Mouse (Mus musculus): ENCODE data around the gene Gm8994. TPM values are rescaled to one million over a fixed set of nuclear protein-coding genes. Genes with fewer than 3 reads are reported as not detected.
"Not testable (repeated sequence)": the region's sequence is repeated elsewhere in the genome, so short reads cannot be mapped to it uniquely, and the experiment has no call there.

Gm8994 gene
- total RNA-seq (2021): not detected
- long read RNA-seq, experiment 1: 0 reads
- long read RNA-seq, experiment 2: 0 reads

- not testable (repeated sequence) for DNase-seq (ENCODE audit: low spot score in 2 of 2)
These were observed at the start of gene Gm8994 for GRCm38 (mm10) chr6:136327239-136327638. TSS of gene Gm8994 (plus strand) at chr6:136327539.

GRCm38 (mm10) chr6:136277685-136278084 lies 49.7 kb upstream of the Gm8994 start:
- DNase-seq (ENCODE audit: low spot score in 2 of 2): no peak

GRCm38 (mm10) chr6:136284565-136284964 lies 42.8 kb upstream of the Gm8994 start:
- no peak for DNase-seq (ENCODE audit: low spot score in 2 of 2)

- DNase-seq (ENCODE audit: low spot score in 2 of 2): no peak
These were observed 41.2 kb upstream of the Gm8994 start for GRCm38 (mm10) chr6:136286180-136286579.

- DNase-seq (ENCODE audit: low spot score in 2 of 2): no peak
These were observed 40.8 kb upstream of the Gm8994 start for GRCm38 (mm10) chr6:136286589-136286988.

GRCm38 (mm10) chr6:136291424-136291823 lies 35.9 kb upstream of the Gm8994 start:
- DNase-seq (ENCODE audit: low spot score in 2 of 2): no peak

GRCm38 (mm10) chr6:136291951-136292714 lies 35.2 kb upstream of the Gm8994 start:
- no peak for DNase-seq (ENCODE audit: low spot score in 2 of 2)

GRCm38 (mm10) chr6:136293700-136294099 lies 33.6 kb upstream of the Gm8994 start:
- no peak for DNase-seq (ENCODE audit: low spot score in 2 of 2)

- DNase-seq (ENCODE audit: low spot score in 2 of 2): no peak
These were observed 31.5 kb upstream of the Gm8994 start for GRCm38 (mm10) chr6:136295821-136296220.

GRCm38 (mm10) chr6:136296251-136296650 lies 31.1 kb upstream of the Gm8994 start:
- no peak for DNase-seq (ENCODE audit: low spot score in 2 of 2)

- DNase-seq (ENCODE audit: low spot score in 2 of 2): no peak
These were observed 23.8 kb upstream of the Gm8994 start for GRCm38 (mm10) chr6:136303514-136303913.

- no peak for DNase-seq (ENCODE audit: low spot score in 2 of 2)
These were observed 22.9 kb upstream of the Gm8994 start for GRCm38 (mm10) chr6:136304369-136304988.

- DNase-seq (ENCODE audit: low spot score in 2 of 2): no peak
These were observed 17.9 kb upstream of the Gm8994 start for GRCm38 (mm10) chr6:136309487-136309886.

- DNase-seq (ENCODE audit: low spot score in 2 of 2): not testable (repeated sequence)
These were observed 1.1 kb downstream of the Gm8994 start for GRCm38 (mm10) chr6:136328416-136328815.

- DNase-seq (ENCODE audit: low spot score in 2 of 2): no peak
These were observed 13.3 kb downstream of the Gm8994 start for GRCm38 (mm10) chr6:136340669-136341068.

GRCm38 (mm10) chr6:136341093-136341492 lies 13.8 kb downstream of the Gm8994 start:
- DNase-seq (ENCODE audit: low spot score in 2 of 2): no peak

GRCm38 (mm10) chr6:136343868-136344267 lies 16.5 kb downstream of the Gm8994 start:
- DNase-seq (ENCODE audit: low spot score in 2 of 2): no peak

- no peak for DNase-seq (ENCODE audit: low spot score in 2 of 2)
These were observed 17.7 kb downstream of the Gm8994 start for GRCm38 (mm10) chr6:136345034-136345433.

GRCm38 (mm10) chr6:136345641-136346040 lies 18.3 kb downstream of the Gm8994 start:
- DNase-seq (ENCODE audit: low spot score in 2 of 2): no peak

- no peak for DNase-seq (ENCODE audit: low spot score in 2 of 2)
These were observed 19.7 kb downstream of the Gm8994 start for GRCm38 (mm10) chr6:136347053-136347452.

GRCm38 (mm10) chr6:136347631-136348030 lies 20.3 kb downstream of the Gm8994 start:
- no peak for DNase-seq (ENCODE audit: low spot score in 2 of 2)

- peak in 1 of 2 experiments; percentile 62 for DNase-seq (ENCODE audit: low spot score in 2 of 2)
These were observed 26.3 kb downstream of the Gm8994 start for GRCm38 (mm10) chr6:136353399-136354184.

Data from gastrocnemius, postnatal 4 days (tissue).